Mouse (Mus musculus): ENCODE results near the gene Fam53a. TPM values are rescaled to one million over a fixed set of nuclear protein-coding genes. Genes with fewer than 3 reads are reported as not detected.

The Fam53a gene
- 54.5 and 60.4 TPM in 2 replicates for polyA plus RNA-seq (2015; fragmentation: Nextera tagmentation; extraction: Ambion mirVana)

DNA sequence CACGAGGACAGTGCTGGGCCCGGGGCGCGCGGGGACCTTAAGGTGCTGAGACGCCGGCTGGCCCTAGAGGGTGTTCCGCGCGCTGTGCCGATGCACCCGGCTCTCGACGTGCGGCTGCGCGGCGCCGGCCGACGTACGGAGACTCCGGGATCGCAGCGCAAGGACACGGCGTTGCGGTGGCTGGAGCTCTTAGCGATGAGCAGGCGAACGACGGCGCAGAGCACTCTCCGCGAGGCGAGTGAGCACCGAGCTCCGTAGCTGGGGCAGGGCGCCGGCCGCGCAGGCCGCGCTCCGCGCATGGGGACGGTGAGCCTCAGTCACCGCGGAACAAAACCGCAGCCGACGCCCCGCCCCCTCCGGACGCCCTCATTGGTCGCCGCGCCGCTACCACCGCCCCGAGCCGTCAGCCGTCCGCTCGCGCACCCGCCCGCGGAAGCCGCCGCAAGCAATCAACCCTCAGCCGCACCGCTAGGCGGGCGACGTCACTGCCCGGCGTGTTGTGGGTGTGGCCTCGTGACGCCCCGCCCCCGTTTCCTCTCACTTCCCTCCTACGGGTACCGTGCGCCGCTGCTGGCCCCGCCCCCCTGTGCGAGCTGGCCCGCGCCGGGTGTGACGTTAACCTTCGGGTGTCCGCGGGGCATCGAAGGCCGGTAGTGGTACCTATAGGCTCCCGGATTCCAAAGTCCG lies at the start of gene Fam53a, which contains the start of gene Gm9903:
Gene Fam53a, minus strand, starts transcription at position 335 of the 687 bp plus-strand sequence.
Gene Gm9903, plus strand, starts transcription at position 625 of the 687 bp plus-strand sequence.
- Histone ChIP-seq H3K9me3 (replicated peaks) (no peaks in the 10 kb centered on the region), H3K27me3 (no peaks in the 10 kb centered on the region), H3K36me3 (peaks cover under 1% of the 10 kb centered on the region; the same call in 1 of the 2 replicates), H3K4me3 (replicated peaks) (peak within 1 kb of the TSS; percentile 84), H3K9ac (peak within 1 kb of the TSS; percentile 83), H3K4me1 (peaks cover 17% of the 10 kb centered on the region), H3K4me2 (peak within 1 kb of the TSS; percentile 82), H3K27ac (peak within 1 kb of the TSS; percentile 94)
- peak; percentile 96 for ATAC-seq (replicated peaks; ENCODE audit: low FRiP score)
- under 1% methylated on average over 99 of the region's 99 CpGs for WGBS

DNA sequence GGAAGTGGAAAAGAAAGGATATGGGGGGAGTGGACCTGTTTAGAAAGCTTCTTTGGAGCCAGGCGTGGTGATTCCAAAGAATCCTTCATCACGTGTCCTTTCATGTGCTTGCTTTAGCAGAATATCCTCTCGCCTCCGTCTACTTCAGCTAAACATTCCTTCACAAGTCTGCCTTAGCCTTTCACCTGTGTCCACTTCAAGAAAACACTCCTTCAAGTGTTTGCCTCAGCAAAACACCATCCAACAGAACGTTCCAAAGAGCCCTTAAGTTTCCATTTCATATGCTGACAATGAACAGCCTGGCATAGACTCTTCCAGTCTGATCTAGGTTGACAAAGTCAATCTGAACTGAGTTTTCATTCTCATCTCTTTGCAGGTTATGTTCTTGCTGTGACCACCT lies 48.8 kb upstream of the Fam53a start:
- peaks cover 5% of the 10 kb centered on the region for H3K36me3 ChIP-seq

DNA sequence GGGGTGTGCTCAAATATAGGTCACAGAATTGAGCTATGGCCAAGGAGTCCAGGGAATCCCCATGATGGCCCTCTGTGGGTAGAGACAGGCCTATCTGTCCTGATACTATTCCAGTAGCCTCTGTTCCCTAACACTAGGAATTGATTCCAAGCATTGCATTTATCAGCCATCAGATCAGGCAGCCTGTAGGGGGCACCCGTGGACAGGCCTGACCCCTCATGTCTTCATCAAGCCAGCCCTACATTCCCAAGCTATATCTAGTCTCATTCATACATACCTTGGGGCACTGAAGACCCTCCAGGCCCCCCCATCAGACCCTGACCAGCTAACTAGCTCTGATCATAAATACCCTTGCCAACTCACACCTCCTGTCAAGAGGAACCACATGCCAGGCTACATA lies 46.5 kb upstream of the Fam53a start:
- H3K4me2 ChIP-seq = no peak overlapping the region
- H3K27me3 ChIP-seq = no peaks in the 10 kb centered on the region
- peaks cover 27% of the 10 kb centered on the region for H3K36me3 ChIP-seq
- no peak overlapping the region for H3K9ac ChIP-seq
- 0% methylated on average over 1 of the region's 1 CpGs for WGBS
- no peaks in the 10 kb centered on the region for H3K9me3 ChIP-seq (replicated peaks)
- no peak overlapping the region for H3K27ac ChIP-seq
- no peak overlapping the region for H3K4me3 ChIP-seq (replicated peaks)
- peak; percentile 54; the same call in 1 of the 2 replicates for ATAC-seq (replicated peaks; ENCODE audit: low FRiP score)
- 0 out of 2 replicates have a peak, but pooled peaks cover 4% of the 10 kb centered on the region for H3K4me1 ChIP-seq

More for the DNA sequence above, 48.8 kb upstream of the Fam53a start:
- Histone ChIP-seq H3K9me3 (replicated peaks) (no peaks in the 10 kb centered on the region), H3K4me3 (replicated peaks) (no peak overlapping the region), H3K4me1 (0 out of 2 replicates have a peak, but pooled peaks cover 4% of the 10 kb centered on the region), H3K27me3 (no peaks in the 10 kb centered on the region), H3K9ac (no peak overlapping the region), H3K4me2 (no peak overlapping the region), H3K27ac (no peak overlapping the region)
- no peak for ATAC-seq (replicated peaks; ENCODE audit: low FRiP score)
- 84% methylated on average over 5 of the region's 5 CpGs for WGBS

DNA sequence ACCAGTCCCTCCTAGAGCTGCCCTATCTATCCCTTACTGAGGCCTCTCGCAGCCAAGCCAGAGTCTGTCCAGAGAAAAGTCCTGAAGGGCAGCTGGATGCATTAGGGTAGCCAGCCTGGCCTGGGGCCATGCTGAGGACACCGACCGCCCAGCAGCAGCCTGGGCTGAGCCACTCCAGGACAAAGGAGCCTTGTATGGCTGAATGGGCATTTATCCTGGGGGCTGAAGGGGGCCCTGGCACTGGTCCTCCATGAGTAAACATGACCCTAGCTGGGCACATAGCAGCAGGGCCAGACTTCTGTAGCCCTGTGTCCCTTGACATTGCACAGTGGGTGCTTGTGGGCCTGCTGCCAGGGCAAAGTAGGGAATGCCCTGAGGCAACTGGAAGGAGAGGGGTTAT lies 45.0 kb upstream of the Fam53a start:
- Histone ChIP-seq H3K4me1 (0 out of 2 replicates have a peak, but pooled peaks cover 4% of the 10 kb centered on the region), H3K36me3 (peaks cover 42% of the 10 kb centered on the region), H3K9ac (no peak overlapping the region), H3K27me3 (no peaks in the 10 kb centered on the region), H3K4me2 (no peak overlapping the region), H3K4me3 (replicated peaks) (no peak overlapping the region), H3K27ac (no peak overlapping the region), H3K9me3 (replicated peaks) (no peaks in the 10 kb centered on the region)
- ATAC-seq (replicated peaks; ENCODE audit: low FRiP score) = no peak
- WGBS = 80% methylated on average over 3 of the region's 3 CpGs

DNA sequence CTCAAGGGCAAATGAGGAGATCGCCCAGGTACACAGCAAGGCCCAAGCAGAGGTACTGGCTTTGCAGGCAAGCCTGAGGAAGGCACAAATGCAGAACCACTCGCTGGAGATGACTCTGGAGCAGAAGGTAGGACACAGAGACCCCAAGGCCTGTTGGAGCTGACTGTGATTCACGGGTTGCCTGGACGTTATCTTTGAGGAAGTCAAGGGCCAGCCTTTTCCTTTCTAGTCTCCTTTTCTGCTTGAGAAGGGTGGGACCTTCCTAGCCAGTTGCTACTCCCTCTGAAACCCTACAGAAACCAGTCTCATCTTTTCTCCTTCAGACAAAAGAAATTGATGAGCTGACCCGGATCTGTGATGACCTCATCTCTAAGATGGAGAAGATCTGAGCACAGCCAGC lies 42.2 kb upstream of the Fam53a start:
- Histone ChIP-seq H3K9me3 (replicated peaks) (no peaks in the 10 kb centered on the region), H3K9ac (no peak overlapping the region), H3K27ac (no peak overlapping the region), H3K4me2 (no peak overlapping the region), H3K4me3 (replicated peaks) (no peak overlapping the region), H3K27me3 (no peaks in the 10 kb centered on the region), H3K36me3 (peaks cover 70% of the 10 kb centered on the region), H3K4me1 (0 out of 2 replicates have a peak, but pooled peaks cover 4% of the 10 kb centered on the region)
- 75% methylated on average over 5 of the region's 5 CpGs for WGBS
- no peak for ATAC-seq (replicated peaks; ENCODE audit: low FRiP score)

DNA sequence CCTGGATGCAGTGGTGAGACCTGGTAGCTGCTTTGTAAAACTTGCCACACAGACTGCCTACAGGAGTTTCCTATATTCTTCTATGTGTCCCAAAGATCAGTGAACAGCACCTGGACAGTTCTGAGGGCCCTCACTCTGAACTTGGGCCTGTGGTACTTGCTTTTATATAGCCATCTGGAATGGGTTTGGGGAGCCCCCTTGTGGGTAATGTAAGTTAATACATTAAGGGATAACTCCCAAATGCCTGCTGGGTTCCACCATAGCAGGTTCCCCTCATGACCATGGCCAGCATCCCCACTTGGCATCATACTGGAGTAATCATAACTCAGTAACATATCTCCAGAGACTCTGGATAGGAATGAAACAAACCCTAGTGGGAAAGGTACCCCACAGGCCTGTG lies 38.8 kb upstream of the Fam53a start:
- no peak for ATAC-seq (replicated peaks; ENCODE audit: low FRiP score)
- Histone ChIP-seq H3K27ac (no peak overlapping the region), H3K36me3 (peaks cover 96% of the 10 kb centered on the region)

DNA sequence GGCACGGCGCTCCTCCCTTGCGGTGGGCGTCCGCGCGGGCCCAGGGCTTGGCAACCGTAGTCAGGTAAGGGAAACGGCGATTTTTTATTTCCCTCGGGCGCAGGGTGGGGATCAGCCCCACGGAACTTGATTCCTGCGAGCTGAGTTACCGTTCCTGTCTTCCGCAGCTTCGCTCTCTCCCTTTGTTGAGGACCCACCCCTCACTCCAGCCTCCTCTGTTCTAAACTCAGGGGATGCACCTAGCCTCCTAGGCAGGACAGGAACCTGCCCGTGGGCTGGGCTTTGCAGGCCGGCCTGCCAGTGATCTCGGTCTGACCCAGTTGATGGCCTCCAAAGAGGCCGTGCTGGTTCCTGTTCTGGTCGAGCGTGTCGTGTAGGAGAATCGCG lies 29.2 kb upstream of the Fam53a start:
- Histone ChIP-seq H3K9me3 (replicated peaks) (no peaks in the 10 kb centered on the region), H3K4me2 (peak overlapping the region; percentile 73), H3K27ac (peak overlapping the region; percentile 99), H3K4me1 (peaks cover 42% of the 10 kb centered on the region), H3K4me3 (replicated peaks) (peak overlapping the region; percentile 84), H3K36me3 (peaks cover 58% of the 10 kb centered on the region), H3K9ac (peak overlapping the region; percentile 83), H3K27me3 (no peaks in the 10 kb centered on the region)
- peak; percentile 3 for ATAC-seq (replicated peaks; ENCODE audit: low FRiP score)
- WGBS = 0% methylated on average over 26 of the region's 26 CpGs

More for the DNA sequence above, 38.8 kb upstream of the Fam53a start:
- Histone ChIP-seq H3K4me3 (replicated peaks) (no peak overlapping the region), H3K9me3 (replicated peaks) (no peaks in the 10 kb centered on the region), H3K4me1 (no peaks in the 10 kb centered on the region), H3K27me3 (no peaks in the 10 kb centered on the region), H3K4me2 (no peak overlapping the region), H3K9ac (no peak overlapping the region)

DNA sequence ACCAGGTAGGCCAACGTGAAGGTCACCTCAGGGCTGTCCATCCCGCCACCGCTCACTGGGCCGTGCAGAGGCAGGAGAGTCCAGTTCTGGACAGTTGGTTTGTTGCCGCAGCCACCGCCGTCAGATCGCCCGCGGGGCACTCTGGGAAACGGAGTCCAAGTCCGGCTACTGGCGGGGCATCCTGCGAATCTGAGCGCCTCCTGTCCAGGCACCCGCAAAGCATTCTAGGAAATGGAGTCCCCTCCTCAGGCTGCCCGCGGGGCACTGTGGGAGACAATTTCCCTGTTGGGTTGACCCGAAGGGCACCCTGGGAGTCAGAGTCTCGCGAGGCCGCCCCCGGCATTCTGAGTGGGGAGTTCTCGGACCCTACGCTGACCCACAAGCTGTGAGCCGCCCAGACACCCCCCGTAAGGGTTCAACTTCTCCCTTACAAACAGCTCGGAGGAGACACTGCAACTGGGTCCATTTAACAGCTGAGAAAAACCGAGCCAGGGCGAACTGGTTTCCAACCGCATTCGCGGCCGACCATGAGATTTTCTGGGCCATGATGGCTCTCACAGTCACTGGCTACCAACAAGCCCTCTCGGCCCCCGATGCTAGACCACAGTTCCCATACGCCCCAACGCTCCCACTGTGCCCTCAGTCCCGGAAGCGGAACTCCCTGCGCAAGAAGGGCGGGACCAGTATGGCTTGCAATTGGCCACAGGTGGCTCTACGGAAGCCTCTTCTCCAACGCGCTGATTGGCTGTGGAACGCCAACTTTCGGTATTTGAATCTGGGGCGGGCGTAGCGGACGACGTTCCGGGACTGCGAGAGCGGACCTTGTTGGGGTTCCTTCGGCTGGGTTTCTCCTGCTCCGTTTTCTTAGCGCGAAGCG lies 28.6 kb upstream of the Fam53a start, which contains the start of the genes Tacc3 and Tmem129:
Gene Tacc3, plus strand, starts transcription at position 342 of the 877 bp plus-strand sequence.
Gene Tmem129, minus strand, starts transcription at position 630 of the 877 bp plus-strand sequence.
- ATAC-seq (replicated peaks; ENCODE audit: low FRiP score) = peak; percentile 96
- Histone ChIP-seq H3K36me3 (peaks cover 59% of the 10 kb centered on the region), H3K4me2 (peak within 1 kb of the TSS; percentile 73), H3K9me3 (replicated peaks) (no peaks in the 10 kb centered on the region), H3K4me3 (replicated peaks) (peak within 1 kb of the TSS; percentile 84), H3K27me3 (no peaks in the 10 kb centered on the region), H3K9ac (peak within 1 kb of the TSS; percentile 83), H3K4me1 (peaks cover 47% of the 10 kb centered on the region), H3K27ac (peak within 1 kb of the TSS; percentile 99)
- WGBS = under 1% methylated on average over 60 of the region's 60 CpGs

DNA sequence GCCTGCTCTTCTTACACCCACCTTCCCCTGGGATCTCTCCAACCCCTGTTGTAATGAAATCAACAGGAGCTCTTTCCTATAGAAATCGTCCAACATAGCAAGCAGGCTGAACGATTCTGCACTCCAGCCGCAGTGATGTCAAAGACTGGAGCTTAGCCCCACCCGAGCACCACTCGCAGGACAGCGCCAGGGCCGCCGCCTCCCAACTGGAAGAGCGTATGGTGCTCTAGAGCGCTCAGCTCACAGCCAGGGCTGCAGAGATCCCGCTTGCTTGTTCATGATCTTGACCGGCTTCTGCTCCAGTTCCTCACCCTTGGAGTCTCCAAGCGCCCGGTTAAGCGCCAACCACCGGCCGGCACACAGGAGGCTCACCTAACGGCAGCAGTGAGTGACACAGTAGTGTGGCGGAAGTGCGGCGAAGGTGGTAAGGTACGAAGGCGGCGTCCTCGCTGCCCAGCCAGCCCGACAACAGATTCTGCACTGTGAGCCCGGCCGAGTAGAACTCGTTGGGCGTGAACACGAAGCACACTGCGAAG lies 27.9 kb upstream of the Fam53a start:
- Histone ChIP-seq H3K4me1 (peaks cover 51% of the 10 kb centered on the region), H3K9ac (peak overlapping the region; percentile 79), H3K9me3 (replicated peaks) (no peaks in the 10 kb centered on the region), H3K27ac (peak overlapping the region; percentile 99), H3K36me3 (peaks cover 53% of the 10 kb centered on the region), H3K4me2 (peak overlapping the region; percentile 73), H3K4me3 (replicated peaks) (peak overlapping the region; percentile 84), H3K27me3 (no peaks in the 10 kb centered on the region)
- peak; percentile 41 for ATAC-seq (replicated peaks; ENCODE audit: low FRiP score)
- under 1% methylated on average over 32 of the region's 32 CpGs for WGBS

DNA sequence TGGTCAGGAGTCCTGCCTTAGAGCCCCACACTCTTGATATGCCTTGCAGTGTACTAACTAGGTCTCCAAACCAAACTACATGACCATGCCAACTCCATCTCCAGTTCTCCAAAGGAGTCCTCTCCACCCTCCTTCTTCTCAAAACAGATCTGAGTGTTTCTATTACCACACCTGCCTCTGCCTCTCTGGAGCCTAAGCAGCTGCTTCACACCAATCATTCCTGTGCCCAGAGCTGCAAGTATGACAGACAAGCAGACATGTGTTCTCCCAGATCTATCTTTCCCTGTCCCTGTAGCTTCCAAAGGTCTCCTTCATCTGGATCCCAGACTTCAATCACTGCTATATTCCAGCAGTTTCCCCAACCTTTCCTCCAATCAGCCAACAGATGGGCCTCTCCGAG lies 27.3 kb upstream of the Fam53a start:
- ATAC-seq (replicated peaks; ENCODE audit: low FRiP score) = no peak
- 24% methylated on average over 1 of the region's 1 CpGs for WGBS
- Histone ChIP-seq H3K36me3 (peaks cover 47% of the 10 kb centered on the region), H3K27ac (peak overlapping the region; percentile 99), H3K9me3 (replicated peaks) (no peaks in the 10 kb centered on the region), H3K4me3 (replicated peaks) (peak overlapping the region; percentile 84), H3K9ac (peak overlapping the region; percentile 79), H3K27me3 (no peaks in the 10 kb centered on the region), H3K4me1 (peaks cover 51% of the 10 kb centered on the region), H3K4me2 (peak overlapping the region; percentile 73)

DNA sequence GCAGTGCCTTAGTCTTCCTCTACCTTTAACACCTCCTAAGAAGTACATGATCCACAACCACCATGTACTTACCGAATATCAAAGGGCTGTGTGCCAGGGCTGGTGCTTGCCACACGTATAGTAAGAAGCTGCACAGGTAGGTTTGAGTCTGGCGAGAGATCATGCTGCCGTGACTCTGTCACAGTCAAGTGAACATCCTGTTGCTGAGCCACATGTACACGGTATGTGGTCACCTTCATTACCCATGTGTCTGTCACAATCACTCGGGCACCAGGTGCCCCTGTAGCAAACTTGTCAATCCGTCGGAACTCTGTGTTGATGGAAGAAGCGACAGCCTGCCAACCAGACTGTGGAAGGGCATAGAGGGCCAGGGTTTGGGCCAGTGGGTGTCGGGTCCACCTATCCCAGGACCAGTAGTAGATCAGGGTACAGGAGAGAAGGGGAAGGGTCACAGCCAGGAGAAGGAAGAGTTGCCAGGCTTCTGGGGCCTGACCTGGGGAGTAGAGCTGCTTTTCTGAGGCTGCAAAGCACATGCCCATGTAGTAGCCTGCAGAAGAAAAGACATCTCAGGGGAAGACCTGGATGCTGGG lies 25.9 kb upstream of the Fam53a start:
- ATAC-seq (replicated peaks; ENCODE audit: low FRiP score) = no peak
- H3K9ac ChIP-seq = no peak overlapping the region
- H3K27ac ChIP-seq = no peak overlapping the region
- H3K9me3 ChIP-seq (replicated peaks) = no peaks in the 10 kb centered on the region
- 83% methylated on average over 10 of the region's 10 CpGs for WGBS
- H3K4me1 ChIP-seq = peaks cover 58% of the 10 kb centered on the region
- no peak overlapping the region for H3K4me3 ChIP-seq (replicated peaks)
- H3K4me2 ChIP-seq = no peak overlapping the region
- H3K36me3 ChIP-seq = peaks cover 37% of the 10 kb centered on the region
- no peaks in the 10 kb centered on the region for H3K27me3 ChIP-seq

All from kidney, embryonic 15.5 days (tissue).